Mouse (Mus musculus): ENCODE results near the gene Zfp638.

GRCm38 (mm10) chr6:84029775-84030174 lies 162.9 kb downstream of the Zfp638 start:
- TF ChIP-seq EP300 (optimal IDR thresholded peaks at IDR 0.05): no peak
- no peak for TF ChIP-seq CTCF (IDR thresholded peaks at IDR 0.05; ENCODE audit: low read depth)
